Mouse (Mus musculus) midbrain, embryonic 14.5 days (tissue): Measurements from ENCODE around the gene Macrod2. TPM values are rescaled to one million over a fixed set of nuclear protein-coding genes. Genes with fewer than 3 reads are reported as not detected.

Experiments used
- ATAC-seq: fragments of 200-750 bp; cut with Nextera tagmentation; 2 replicates; pipeline ENCODE4 v1.8.0; 2017; ENCODE audit warnings: moderate number of reproducible peaks, moderate library complexity; ENCODE audit not compliant: low FRiP score, low TSS enrichment
- DNase-seq: peaks from one replicate; pipeline ENCODE4 v3.0.0-alpha.2; 2015
- H3K27ac ChIP-seq: fragments of 300-500 bp; sonication (generic); replicated peaks from 2 replicates; pipeline ENCODE4 v1.5.1; 2014; ENCODE audit warnings: mild to moderate bottlenecking, low read depth, low read length, moderate library complexity
- H3K27me3 ChIP-seq: fragments of 300-500 bp; sonication (generic); 2 replicates; pipeline ENCODE4 v1.6.1; 2014; ENCODE audit warnings: low read length, control low read depth, mixed read lengths; ENCODE audit not compliant: control insufficient read depth, insufficient read depth
- H3K36me3 ChIP-seq: fragments of 300-500 bp; sonication (generic); 2 replicates; pipeline ENCODE4 v1.6.1; 2014; ENCODE audit warnings: low read length, control low read depth; ENCODE audit not compliant: control insufficient read depth, insufficient read depth
- H3K4me1 ChIP-seq: fragments of 300-500 bp; sonication (generic); 2 replicates; pipeline ENCODE4 v1.6.1; 2014; ENCODE audit warnings: mild to moderate bottlenecking, antibody characterized with exemption, low read length, control low read depth; ENCODE audit not compliant: control insufficient read depth, insufficient read depth
- H3K4me2 ChIP-seq: fragments of 300-500 bp; sonication (generic); 2 replicates; pipeline ENCODE4 v1.6.1; 2014; ENCODE audit warnings: mild to moderate bottlenecking, low read length, moderate library complexity
- H3K4me3 ChIP-seq: fragments of 300-500 bp; sonication (generic); replicated peaks from 2 replicates; pipeline ENCODE4 v1.5.1; 2014; ENCODE audit warnings: low read depth, low read length
- H3K9ac ChIP-seq: fragments of 300-500 bp; sonication (generic); replicated peaks from 2 replicates; pipeline ENCODE4 v1.6.1; 2014; ENCODE audit warnings: mild to moderate bottlenecking, low read length, moderate library complexity
- H3K9me3 ChIP-seq: fragments of 300-500 bp; sonication (generic); 2 replicates; pipeline ENCODE4 v1.6.1; 2016; ENCODE audit warnings: low read length, control low read depth, mixed read lengths; ENCODE audit not compliant: control insufficient read depth
- WGBS: fragments of 180-500 bp; shearing (Covaris S2); extraction: QIAGEN DNeasy Blood & Tissue Kit; methylation state at CpG from one replicate; pipeline ENCODE4 v1.1.7; 2014; 5-methylcytosine and 5-hydroxymethylcytosine counted together
- polyA plus RNA-seq: library from polyadenylated mRNA; unstranded; fragments of >200 nt; fragmentation: Nextera tagmentation; extraction: Ambion mirVana; gene quantifications from 2 replicates; pipeline ENCODE4 v1.2.1, GENCODE M21; 2014

Gene Macrod2
- polyA plus RNA-seq, 1 experiment from 2014 or later: 61.4 TPM

DNA sequence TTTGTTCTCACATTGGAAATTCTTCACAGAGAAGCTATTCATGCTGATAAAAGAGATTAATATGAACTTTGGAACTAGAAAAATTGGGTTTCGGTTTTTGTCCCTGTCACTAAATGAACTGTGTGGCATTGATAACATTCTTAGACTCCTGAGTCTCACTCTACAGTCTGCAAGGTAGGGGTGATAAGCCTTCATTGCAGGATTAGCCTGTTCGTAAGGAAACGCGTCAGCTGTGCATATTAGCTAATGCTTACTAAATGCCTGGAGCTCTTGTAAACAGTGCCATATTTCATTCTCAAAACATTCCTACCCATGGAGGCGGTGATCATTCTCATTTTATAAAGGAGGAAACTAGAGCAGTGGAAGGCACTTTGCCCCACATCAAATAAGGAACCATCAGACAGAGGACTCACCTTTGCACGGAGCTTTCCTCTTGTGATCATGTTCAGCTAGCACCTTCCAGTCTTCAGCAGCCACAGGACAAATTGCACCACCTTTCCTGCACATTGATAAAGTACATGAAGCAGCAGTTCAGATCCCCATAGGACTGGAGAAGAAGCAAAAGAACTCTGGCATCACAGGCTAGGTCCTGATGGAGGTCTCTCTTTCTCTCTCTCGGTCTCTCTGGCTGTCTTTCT, 891.1 kb downstream of the Macrod2 start:
- Histone ChIP-seq H3K9ac (no peak overlapping the region), H3K36me3 (no peaks in the 10 kb centered on the region), H3K4me2 (no peak overlapping the region), H3K4me3 (no peak overlapping the region), H3K9me3 (no peaks in the 10 kb centered on the region), H3K27ac (no peak overlapping the region), H3K27me3 (no peaks in the 10 kb centered on the region), H3K4me1 (no peaks in the 10 kb centered on the region)
- no peak for ATAC-seq
- 73% methylated on average over 7 of the region's 7 CpGs for WGBS
- DNase-seq: no peak

DNA sequence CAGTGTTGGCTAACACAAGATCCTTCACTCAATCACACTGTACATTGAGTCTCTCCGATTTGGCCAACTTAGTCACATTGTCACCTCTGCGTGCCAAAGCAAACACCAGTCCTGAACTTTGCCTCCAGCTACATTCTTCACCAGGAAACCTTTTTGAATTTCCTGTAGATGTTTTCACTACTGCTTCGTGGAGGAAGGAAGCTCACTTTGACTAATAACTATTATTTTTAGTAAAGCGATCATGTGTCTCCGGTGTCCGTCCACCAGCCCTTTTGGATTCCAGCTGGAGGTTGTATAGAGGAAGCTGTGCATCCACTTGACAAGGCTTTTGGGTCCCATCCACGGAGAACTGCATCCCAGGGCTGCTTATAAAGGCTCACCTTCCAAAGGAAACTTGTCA, 893.4 kb downstream of the Macrod2 start:
- no peaks in the 10 kb centered on the region for H3K36me3 ChIP-seq
- H3K9me3 ChIP-seq: no peaks in the 10 kb centered on the region
- DNase-seq (no peak), ATAC-seq (no peak)
- H3K9ac ChIP-seq: no peak overlapping the region
- no peak overlapping the region for H3K4me3 ChIP-seq
- no peaks in the 10 kb centered on the region for H3K27me3 ChIP-seq
- no peak overlapping the region for H3K27ac ChIP-seq
- H3K4me2 ChIP-seq: no peak overlapping the region
- WGBS: 84% methylated on average over 7 of the region's 7 CpGs
- H3K4me1 ChIP-seq: no peaks in the 10 kb centered on the region

- ATAC-seq (no peak), DNase-seq (no peak)
- 78% methylated on average over 2 of the region's 2 CpGs for WGBS
- H3K9ac ChIP-seq: no peak overlapping the region
- H3K27ac ChIP-seq: no peak overlapping the region
- H3K4me3 ChIP-seq: no peak overlapping the region
- no peak overlapping the region for H3K4me2 ChIP-seq
- no peaks in the 10 kb centered on the region for H3K9me3 ChIP-seq
- no peaks in the 10 kb centered on the region for H3K4me1 ChIP-seq
- H3K27me3 ChIP-seq: no peaks in the 10 kb centered on the region
- no peaks in the 10 kb centered on the region for H3K36me3 ChIP-seq
These were observed 894.1 kb downstream of the Macrod2 start for GRCm38 (mm10) chr2:141289059-141289713.

- Histone ChIP-seq H3K4me1 (no peaks in the 10 kb centered on the region), H3K27me3 (no peaks in the 10 kb centered on the region), H3K9me3 (no peaks in the 10 kb centered on the region), H3K4me2 (no peak overlapping the region), H3K27ac (no peak overlapping the region), H3K9ac (no peak overlapping the region), H3K4me3 (no peak overlapping the region), H3K36me3 (no peaks in the 10 kb centered on the region)
- DNase-seq: no peak
- 79% methylated on average over 3 of the region's 3 CpGs for WGBS
- no peak for ATAC-seq
These were observed 897.7 kb downstream of the Macrod2 start for GRCm38 (mm10) chr2:141292847-141293246.

DNA sequence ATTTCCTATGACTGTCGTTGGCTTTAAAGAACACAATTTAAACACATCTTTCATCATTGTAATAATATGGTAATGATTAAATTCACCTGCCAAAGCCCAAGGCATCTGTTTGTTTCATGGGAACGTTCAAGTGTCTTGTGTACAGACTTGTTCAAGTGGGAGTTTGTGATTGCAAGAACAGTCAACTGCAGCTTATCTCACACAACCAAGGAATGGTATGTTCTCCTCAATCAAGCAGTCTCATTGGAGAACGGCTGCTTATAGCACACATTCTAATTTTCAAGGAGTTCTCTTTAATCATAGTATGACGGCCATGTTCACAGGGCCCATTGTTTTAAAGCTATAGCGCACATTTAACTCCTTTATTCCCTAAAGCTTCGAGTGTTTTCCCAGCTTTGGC, 904.1 kb downstream of the Macrod2 start:
- Histone ChIP-seq H3K27ac (no peak overlapping the region), H3K9me3 (no peaks in the 10 kb centered on the region), H3K9ac (no peak overlapping the region), H3K4me1 (no peaks in the 10 kb centered on the region), H3K27me3 (no peaks in the 10 kb centered on the region), H3K4me3 (no peak overlapping the region), H3K4me2 (no peak overlapping the region), H3K36me3 (no peaks in the 10 kb centered on the region)
- DNase-seq (no peak), ATAC-seq (no peak)
- WGBS: 89% methylated on average over 6 of the region's 6 CpGs

DNA sequence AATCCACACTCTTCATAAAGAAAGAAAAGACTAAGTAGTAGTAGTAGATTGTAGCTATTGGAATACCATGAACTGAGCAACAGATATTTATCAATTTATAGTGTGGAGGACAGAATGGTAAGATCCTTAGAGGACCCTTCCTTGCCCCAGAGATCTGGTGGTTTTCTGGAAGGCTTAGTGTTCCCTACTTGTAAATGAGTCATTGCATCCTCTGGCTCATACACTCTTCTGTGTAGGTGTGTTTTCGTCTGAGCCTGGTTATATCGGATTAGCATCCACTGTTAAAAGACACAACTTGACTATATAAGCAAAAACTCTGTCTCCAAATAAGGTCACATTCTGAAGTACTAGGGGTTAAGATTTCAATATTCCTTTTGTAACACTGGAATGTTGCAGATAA, 905.9 kb downstream of the Macrod2 start:
- WGBS: 92% methylated on average over 2 of the region's 2 CpGs
- H3K9me3 ChIP-seq: no peaks in the 10 kb centered on the region
- H3K4me1 ChIP-seq: no peaks in the 10 kb centered on the region
- H3K36me3 ChIP-seq: no peaks in the 10 kb centered on the region
- no peak overlapping the region for H3K27ac ChIP-seq
- H3K4me3 ChIP-seq: no peak overlapping the region
- ATAC-seq (no peak), DNase-seq (no peak)
- H3K27me3 ChIP-seq: no peaks in the 10 kb centered on the region
- no peak overlapping the region for H3K4me2 ChIP-seq
- no peak overlapping the region for H3K9ac ChIP-seq

GRCm38 (mm10) chr2:141308406-141308805, 913.3 kb downstream of the Macrod2 start:
- Histone ChIP-seq H3K27ac (no peak overlapping the region), H3K4me2 (no peak overlapping the region), H3K27me3 (no peaks in the 10 kb centered on the region), H3K9ac (no peak overlapping the region), H3K4me3 (no peak overlapping the region), H3K4me1 (peaks cover 6% of the 10 kb centered on the region), H3K36me3 (no peaks in the 10 kb centered on the region), H3K9me3 (no peaks in the 10 kb centered on the region)
- WGBS: 90% methylated on average over 3 of the region's 3 CpGs
- ATAC-seq (no peak), DNase-seq (no peak)

DNA sequence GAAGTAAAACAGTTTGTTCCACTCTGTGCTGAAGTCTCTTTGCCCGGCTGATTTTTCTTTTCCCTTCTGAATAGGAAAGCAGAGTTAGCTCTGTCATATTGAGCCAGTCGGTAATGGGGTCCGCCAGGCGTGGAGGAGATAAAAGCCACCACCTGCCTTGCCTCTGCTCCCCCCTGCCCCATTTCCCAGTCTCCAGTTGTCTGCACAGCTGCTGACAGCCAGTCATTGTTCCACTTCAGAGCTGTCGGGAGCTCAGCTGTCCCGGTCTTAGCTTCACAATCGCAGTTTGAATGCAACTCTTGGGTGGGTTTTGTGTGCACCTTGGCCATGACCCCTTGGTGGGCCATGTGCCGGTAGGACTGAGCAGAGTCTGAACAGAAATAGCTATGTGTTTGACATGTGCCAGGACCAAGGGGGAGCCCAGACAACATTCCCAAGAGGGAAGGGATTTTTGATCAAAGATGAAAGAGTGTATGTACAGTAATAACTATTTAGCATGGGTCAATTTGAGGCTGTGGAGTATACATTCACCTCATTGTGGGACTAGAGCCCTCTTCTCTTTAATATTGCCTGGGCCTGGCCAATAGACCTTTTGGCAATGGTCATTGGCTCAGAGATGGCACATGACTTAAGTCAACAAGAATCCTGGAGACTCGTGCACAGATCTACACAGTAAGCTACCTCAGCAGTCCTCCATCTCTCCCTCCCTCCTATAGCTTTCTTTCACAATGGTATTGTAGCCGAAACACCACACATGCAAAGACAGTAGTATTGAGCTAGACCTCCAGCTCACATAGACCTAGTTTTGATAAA, 917.2 kb downstream of the Macrod2 start:
- no peak overlapping the region for H3K4me2 ChIP-seq
- H3K27me3 ChIP-seq: no peaks in the 10 kb centered on the region
- WGBS: 10% methylated on average over 10 of the region's 10 CpGs
- H3K9me3 ChIP-seq: no peaks in the 10 kb centered on the region
- H3K4me3 ChIP-seq: no peak overlapping the region
- no peak overlapping the region for H3K9ac ChIP-seq
- ATAC-seq: peak; percentile 85
- H3K27ac ChIP-seq: peak overlapping the region; percentile 39; the same call in 1 of the 2 replicates
- peaks cover 6% of the 10 kb centered on the region for H3K4me1 ChIP-seq
- no peaks in the 10 kb centered on the region for H3K36me3 ChIP-seq
- peak; percentile 56 for DNase-seq
